Mouse (Mus musculus): ENCODE data around the gene Olfr1290. TPM values are rescaled to one million over a fixed set of nuclear protein-coding genes. Genes with fewer than 3 reads are reported as not detected.

Gene Olfr1290
- polyA plus RNA-seq (2014; fragmentation: Nextera tagmentation; extraction: Ambion mirVana): not detected in 2 replicates

DNA sequence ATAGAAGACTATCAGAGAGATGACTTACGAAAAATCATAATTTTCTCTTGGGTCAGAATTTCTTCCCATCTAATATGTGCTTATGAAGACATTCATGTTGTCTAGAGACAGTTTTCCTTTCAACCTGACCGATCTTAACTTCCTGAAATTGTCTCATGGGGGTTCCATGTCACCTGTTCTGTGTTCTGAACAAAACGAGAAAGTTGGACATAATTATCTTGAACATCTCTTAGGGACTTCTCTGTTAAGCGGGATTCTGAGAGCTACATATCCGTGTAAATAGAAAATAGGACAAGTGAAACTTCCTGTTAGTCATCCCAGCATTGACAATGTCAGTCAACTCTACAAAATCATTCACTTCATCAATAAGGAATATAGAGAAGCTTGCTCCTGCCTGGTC, at the start of gene Olfr1290:
Gene Olfr1290 (minus strand): TSS at position 101 of the 400 bp plus-strand sequence.
- Histone ChIP-seq H3K4me1 (ENCODE audit: insufficient read depth) (no peaks in the 10 kb centered on the region), H3K9me3 (ENCODE audit: low read depth, low read length) (no peaks in the 10 kb centered on the region), H3K4me2 (no peak within 1 kb of the TSS), H3K36me3 (ENCODE audit: insufficient read depth) (no peaks in the 10 kb centered on the region), H3K4me3 (ENCODE audit: low read depth, low read length) (no peak within 1 kb of the TSS), H3K27me3 (ENCODE audit: insufficient read depth, low read length) (no peaks in the 10 kb centered on the region), H3K9ac (no peak within 1 kb of the TSS), H3K27ac (ENCODE audit: low read depth) (no peak within 1 kb of the TSS)
- no peak for TF ChIP-seq CTCF (IDR thresholded peaks at IDR 0.05; ENCODE audit: low read depth)
- WGBS: 71% methylated on average over 5 of the region's 5 CpGs
- ATAC-seq (ENCODE audit: insufficient read depth) (no peak), DNase-seq (no peak)

DNA sequence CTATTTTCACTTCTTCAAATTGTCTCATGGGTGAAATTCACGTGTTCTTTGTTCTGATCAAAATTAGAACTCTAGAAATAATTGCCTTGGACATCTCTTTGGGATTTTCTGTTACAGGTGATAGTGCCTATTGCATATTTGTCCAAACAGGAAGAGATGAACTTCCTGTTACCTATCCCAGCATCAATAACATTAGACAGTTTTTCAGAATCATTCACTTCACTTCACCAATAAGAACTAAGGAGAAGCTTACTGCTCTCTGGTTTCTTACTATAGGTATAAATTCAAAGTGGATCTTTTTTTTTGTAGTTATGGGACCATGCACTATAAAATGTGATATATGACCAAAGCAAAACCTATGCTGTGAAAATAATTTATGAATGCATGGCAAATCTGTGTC, 46.6 kb upstream of the Olfr1290 start, which contains the start of gene Olfr1294:
Gene Olfr1294 (minus strand): TSS at position 101 of the 400 bp plus-strand sequence.
- ATAC-seq (ENCODE audit: insufficient read depth) (no peak), DNase-seq (no peak)
- no peak for TF ChIP-seq CTCF (IDR thresholded peaks at IDR 0.05; ENCODE audit: low read depth)
- no peaks in the 10 kb centered on the region for H3K27me3 ChIP-seq (ENCODE audit: insufficient read depth, low read length)
- H3K4me1 ChIP-seq (ENCODE audit: insufficient read depth): no peaks in the 10 kb centered on the region
- H3K9ac ChIP-seq: no peak within 1 kb of the TSS
- no peak within 1 kb of the TSS for H3K27ac ChIP-seq (ENCODE audit: low read depth)
- H3K9me3 ChIP-seq (ENCODE audit: low read depth, low read length): no peaks in the 10 kb centered on the region
- WGBS: 45% methylated on average over 1 of the region's 1 CpGs
- H3K36me3 ChIP-seq (ENCODE audit: insufficient read depth): no peaks in the 10 kb centered on the region
- H3K4me2 ChIP-seq: no peak within 1 kb of the TSS
- no peak within 1 kb of the TSS for H3K4me3 ChIP-seq (ENCODE audit: low read depth, low read length)

DNA sequence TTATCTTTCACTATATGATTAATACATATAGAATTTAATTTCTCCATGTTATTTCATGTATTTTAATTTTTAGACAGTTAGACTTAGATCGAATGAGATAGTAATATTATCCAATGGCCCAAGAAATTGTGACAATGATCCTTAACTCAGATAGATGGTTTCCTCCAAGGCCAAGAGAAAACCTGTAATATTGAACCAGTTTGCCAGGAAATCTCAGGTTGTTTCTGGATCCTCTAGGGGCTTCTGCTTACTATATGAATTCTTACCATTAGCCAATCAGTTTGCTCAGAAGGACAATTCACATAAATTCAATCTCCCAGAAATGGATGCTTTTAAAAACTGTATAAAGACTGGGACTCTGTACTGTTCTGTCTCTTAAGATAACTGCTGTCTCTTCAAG, 31.3 kb upstream of the Olfr1290 start, which contains the start of gene Olfr1293-ps:
Gene Olfr1293-ps (plus strand): TSS at position 301 of the 400 bp plus-strand sequence.
- no peaks in the 10 kb centered on the region for H3K4me1 ChIP-seq (ENCODE audit: insufficient read depth)
- no peak for DNase-seq
- no peak for ATAC-seq (ENCODE audit: insufficient read depth)
- no peaks in the 10 kb centered on the region for H3K27me3 ChIP-seq (ENCODE audit: insufficient read depth, low read length)
- H3K4me3 ChIP-seq (ENCODE audit: low read depth, low read length): no peak within 1 kb of the TSS
- no peak within 1 kb of the TSS for H3K4me2 ChIP-seq
- no peak within 1 kb of the TSS for H3K27ac ChIP-seq (ENCODE audit: low read depth)
- H3K9me3 ChIP-seq (ENCODE audit: low read depth, low read length): no peaks in the 10 kb centered on the region
- no peak within 1 kb of the TSS for H3K9ac ChIP-seq
- no peak for TF ChIP-seq CTCF (IDR thresholded peaks at IDR 0.05; ENCODE audit: low read depth)
- WGBS: 88% methylated on average over 1 of the region's 1 CpGs
- H3K36me3 ChIP-seq (ENCODE audit: insufficient read depth): no peaks in the 10 kb centered on the region

DNA sequence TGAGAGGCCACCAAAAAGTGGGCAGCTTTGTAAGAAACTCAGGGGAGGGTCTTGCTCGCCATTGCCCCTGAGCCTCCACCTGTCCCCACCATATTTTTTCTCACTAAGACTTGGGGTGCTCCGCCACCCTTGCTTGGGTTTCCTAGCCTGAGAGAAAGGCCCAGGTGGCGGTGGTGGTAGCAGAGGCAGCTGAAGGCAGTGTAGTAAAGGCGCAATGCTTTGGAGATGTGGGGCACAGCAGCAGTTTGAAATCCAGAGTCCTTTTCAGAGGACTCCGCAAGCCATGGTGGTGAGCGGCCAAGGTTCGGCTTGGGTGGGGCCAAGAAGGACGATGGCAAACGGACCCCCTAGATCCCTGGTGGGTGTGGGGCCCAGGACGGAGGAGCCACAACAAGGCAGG, 23.8 kb upstream of the Olfr1290 start:
- no peak for TF ChIP-seq CTCF (IDR thresholded peaks at IDR 0.05; ENCODE audit: low read depth)
- 88% methylated on average over 10 of the region's 10 CpGs for WGBS
- Histone ChIP-seq H3K4me3 (ENCODE audit: low read depth, low read length) (no peak overlapping the region), H3K9ac (no peak overlapping the region), H3K4me1 (ENCODE audit: insufficient read depth) (no peaks in the 10 kb centered on the region), H3K27me3 (ENCODE audit: insufficient read depth, low read length) (no peaks in the 10 kb centered on the region), H3K27ac (ENCODE audit: low read depth) (no peak overlapping the region), H3K9me3 (ENCODE audit: low read depth, low read length) (no peaks in the 10 kb centered on the region; the same call in 1 of the 2 replicates), H3K4me2 (no peak overlapping the region), H3K36me3 (ENCODE audit: insufficient read depth) (no peaks in the 10 kb centered on the region)
- no peak for DNase-seq
- no peak for ATAC-seq (ENCODE audit: insufficient read depth)

DNA sequence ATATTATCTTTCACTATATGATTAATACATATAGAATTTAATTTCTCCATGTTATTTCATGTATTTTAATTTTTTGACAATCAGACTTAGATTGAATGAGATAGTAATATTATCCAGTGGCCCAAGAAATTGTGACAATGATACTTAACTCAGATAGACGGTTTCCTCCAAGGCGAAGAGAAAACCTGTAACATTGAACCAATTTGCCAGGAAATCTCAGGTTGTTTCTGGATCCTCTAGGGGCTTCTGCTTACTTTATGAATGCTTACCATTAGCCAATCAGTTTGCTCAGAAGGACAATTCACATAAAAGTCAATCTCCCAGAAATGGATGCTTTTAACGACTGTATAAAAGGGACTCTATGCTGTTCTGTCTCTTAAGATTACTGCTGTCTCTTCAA, 3.3 kb upstream of the Olfr1290 start, which contains the start of gene Olfr1291-ps1:
Gene Olfr1291-ps1 (plus strand): TSS at position 301 of the 400 bp plus-strand sequence.
- Histone ChIP-seq H3K36me3 (ENCODE audit: insufficient read depth) (no peaks in the 10 kb centered on the region), H3K9ac (no peak within 1 kb of the TSS), H3K9me3 (ENCODE audit: low read depth, low read length) (no peaks in the 10 kb centered on the region), H3K4me3 (ENCODE audit: low read depth, low read length) (no peak within 1 kb of the TSS), H3K4me1 (ENCODE audit: insufficient read depth) (no peaks in the 10 kb centered on the region), H3K27ac (ENCODE audit: low read depth) (no peak within 1 kb of the TSS), H3K27me3 (ENCODE audit: insufficient read depth, low read length) (no peaks in the 10 kb centered on the region), H3K4me2 (no peak within 1 kb of the TSS)
- WGBS: 86% methylated on average over 3 of the region's 3 CpGs
- ATAC-seq (ENCODE audit: insufficient read depth): no peak
- no peak for TF ChIP-seq CTCF (IDR thresholded peaks at IDR 0.05; ENCODE audit: low read depth)
- DNase-seq: no peak

DNA sequence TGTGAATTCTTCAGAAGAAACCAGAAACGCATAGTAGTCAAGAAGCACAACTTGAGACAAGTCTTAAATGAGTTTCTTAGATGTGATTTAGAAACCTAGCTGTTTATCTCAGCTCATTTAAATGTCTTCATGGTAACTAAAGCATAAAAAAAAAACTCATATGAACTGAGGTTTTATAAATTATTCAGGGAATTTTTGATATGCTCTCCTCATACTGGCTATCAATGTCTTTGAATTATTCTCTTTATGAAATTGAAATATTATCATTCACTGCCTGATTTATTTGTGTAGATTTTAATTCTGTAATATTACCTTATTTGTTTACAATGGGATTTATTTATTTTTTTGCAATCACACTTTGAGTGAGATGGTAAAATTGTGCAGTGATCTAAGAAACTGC, 13.1 kb downstream of the Olfr1290 start, which contains the start of gene Olfr1289:
Gene Olfr1289 (plus strand): TSS at position 301 of the 400 bp plus-strand sequence.
- Histone ChIP-seq H3K9me3 (ENCODE audit: low read depth, low read length) (no peaks in the 10 kb centered on the region), H3K27ac (ENCODE audit: low read depth) (no peak within 1 kb of the TSS), H3K4me2 (no peak within 1 kb of the TSS), H3K27me3 (ENCODE audit: insufficient read depth, low read length) (no peaks in the 10 kb centered on the region), H3K36me3 (ENCODE audit: insufficient read depth) (no peaks in the 10 kb centered on the region), H3K9ac (no peak within 1 kb of the TSS), H3K4me1 (ENCODE audit: insufficient read depth) (no peaks in the 10 kb centered on the region), H3K4me3 (ENCODE audit: low read depth, low read length) (no peak within 1 kb of the TSS)
- ATAC-seq (ENCODE audit: insufficient read depth) (no peak), DNase-seq (no peak)
- TF ChIP-seq CTCF (IDR thresholded peaks at IDR 0.05; ENCODE audit: low read depth): no peak
- 76% methylated on average over 1 of the region's 1 CpGs for WGBS

DNA sequence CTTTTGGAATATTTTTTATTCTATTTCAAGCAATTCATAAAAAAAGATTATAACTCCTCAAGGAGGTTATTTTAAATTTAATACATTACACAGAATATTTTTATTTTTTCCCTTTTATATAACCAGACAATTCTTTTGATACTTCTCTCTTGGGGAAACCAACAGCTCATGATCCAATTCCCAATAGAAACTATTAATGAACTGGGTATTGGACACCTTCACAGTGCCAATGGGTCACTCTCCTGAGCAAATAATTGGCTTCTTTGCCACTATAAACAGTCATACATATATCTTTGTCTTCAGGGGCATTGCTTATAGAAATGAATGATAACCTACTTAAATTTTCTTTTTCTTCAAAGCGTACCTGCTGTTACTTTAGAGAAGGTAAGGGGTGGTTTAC, 19.8 kb downstream of the Olfr1290 start, which contains the start of gene Olfr1288:
Gene Olfr1288 (plus strand): TSS at position 301 of the 400 bp plus-strand sequence.
- no peak for DNase-seq
- Histone ChIP-seq H3K27me3 (ENCODE audit: insufficient read depth, low read length) (no peaks in the 10 kb centered on the region), H3K4me1 (ENCODE audit: insufficient read depth) (no peaks in the 10 kb centered on the region), H3K9ac (no peak within 1 kb of the TSS), H3K4me2 (no peak within 1 kb of the TSS), H3K36me3 (ENCODE audit: insufficient read depth) (no peaks in the 10 kb centered on the region), H3K9me3 (ENCODE audit: low read depth, low read length) (no peaks in the 10 kb centered on the region), H3K27ac (ENCODE audit: low read depth) (no peak within 1 kb of the TSS), H3K4me3 (ENCODE audit: low read depth, low read length) (no peak within 1 kb of the TSS)
- no peak for TF ChIP-seq CTCF (IDR thresholded peaks at IDR 0.05; ENCODE audit: low read depth)
- no peak for ATAC-seq (ENCODE audit: insufficient read depth)
- WGBS: 90% methylated on average over 1 of the region's 1 CpGs

Measured in lung, embryonic 14.5 days (tissue).